Mouse (Mus musculus): ENCODE data around the gene Kdelr1. TPM values are rescaled to one million over a fixed set of nuclear protein-coding genes. Genes with fewer than 3 reads are reported as not detected.

Kdelr1 gene
- total RNA-seq, 1 experiment from 2014 or later: 28.7 TPM

DNA sequence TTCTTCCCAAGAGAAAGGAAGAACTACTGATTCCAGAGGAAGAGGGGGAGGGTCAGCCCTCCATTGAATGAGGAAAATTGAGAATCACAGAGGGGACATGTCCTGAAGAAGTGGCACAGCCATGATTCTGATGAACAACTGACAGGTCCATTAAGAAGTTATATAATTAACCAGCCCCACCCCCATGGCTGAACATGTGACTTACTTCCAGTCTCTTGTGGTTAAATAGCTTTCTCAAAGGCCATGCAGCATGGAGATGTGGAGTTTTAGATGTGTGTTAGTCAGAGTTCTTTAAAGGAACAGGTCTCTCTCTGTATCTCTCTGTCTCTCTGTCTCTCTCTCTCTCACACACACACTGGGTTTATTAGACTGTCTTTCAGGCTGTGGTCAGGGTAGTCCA, 35.8 kb downstream of the Kdelr1 start:
- ATAC-seq (replicated peaks; ENCODE audit: insufficient number of reproducible peaks, low FRiP score, low TSS enrichment, poor library complexity, severe bottlenecking): no peak

GRCm38 (mm10) chr7:45909145-45909544, 36.6 kb downstream of the Kdelr1 start:
- ATAC-seq (replicated peaks; ENCODE audit: insufficient number of reproducible peaks, low FRiP score, low TSS enrichment, poor library complexity, severe bottlenecking): no peak

GRCm38 (mm10) chr7:45914067-45914466, 41.5 kb downstream of the Kdelr1 start:
- ATAC-seq (replicated peaks; ENCODE audit: insufficient number of reproducible peaks, low FRiP score, low TSS enrichment, poor library complexity, severe bottlenecking): no peak

- no peak for ATAC-seq (replicated peaks; ENCODE audit: insufficient number of reproducible peaks, low FRiP score, low TSS enrichment, poor library complexity, severe bottlenecking)
Measured at GRCm38 (mm10) chr7:45915011-45915410, 42.4 kb downstream of the Kdelr1 start.

DNA sequence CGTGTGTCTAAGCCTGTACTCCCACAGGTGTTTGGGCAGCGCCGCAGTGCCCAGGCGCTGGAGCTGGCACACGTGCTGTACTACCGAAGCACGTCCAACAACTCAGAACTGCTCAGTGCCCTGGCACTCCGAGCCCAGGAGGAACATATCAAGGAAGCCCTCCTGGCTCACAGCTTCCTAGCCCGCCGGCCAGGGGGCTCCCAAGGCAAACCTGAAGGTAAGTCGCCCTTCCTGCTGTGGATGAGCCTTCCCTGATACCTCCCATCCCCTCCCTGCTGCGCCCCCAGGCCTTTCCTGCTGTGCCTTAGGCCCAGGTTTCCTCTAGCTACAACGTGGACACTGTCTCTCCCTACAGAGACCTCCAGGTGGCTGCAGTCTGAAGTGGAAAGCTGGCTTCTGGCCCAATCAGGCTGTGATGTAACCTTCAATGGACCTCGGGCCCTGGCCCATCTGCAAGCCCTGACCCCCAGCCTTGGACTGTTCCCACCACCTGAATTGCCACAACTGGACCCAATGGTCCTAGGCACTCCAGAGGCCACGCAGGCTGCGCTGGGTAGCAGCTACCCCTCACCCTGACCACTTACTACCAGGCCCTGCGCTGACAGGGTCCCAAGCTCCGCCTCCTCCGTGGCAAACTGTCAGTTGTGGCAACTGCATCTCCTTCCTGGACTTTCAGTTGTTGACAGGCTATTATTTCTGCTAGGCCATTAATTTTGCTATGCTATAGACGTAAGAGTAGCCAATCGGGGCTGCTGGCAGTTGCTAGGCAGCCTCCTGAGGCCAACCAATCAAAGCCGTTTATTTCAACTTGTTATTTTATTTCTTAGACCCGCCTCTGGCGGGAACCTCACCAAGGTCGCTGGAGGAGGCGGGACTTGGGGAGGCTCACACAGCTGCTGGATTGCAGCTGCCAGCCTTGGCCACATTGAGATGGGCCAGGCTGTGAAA, 43.8 kb downstream of the Kdelr1 start:
- ATAC-seq (replicated peaks; ENCODE audit: insufficient number of reproducible peaks, low FRiP score, low TSS enrichment, poor library complexity, severe bottlenecking): peak; percentile 42

GRCm38 (mm10) chr7:45917004-45917704, 44.6 kb downstream of the Kdelr1 start:
- no peak for ATAC-seq (replicated peaks; ENCODE audit: insufficient number of reproducible peaks, low FRiP score, low TSS enrichment, poor library complexity, severe bottlenecking)

DNA sequence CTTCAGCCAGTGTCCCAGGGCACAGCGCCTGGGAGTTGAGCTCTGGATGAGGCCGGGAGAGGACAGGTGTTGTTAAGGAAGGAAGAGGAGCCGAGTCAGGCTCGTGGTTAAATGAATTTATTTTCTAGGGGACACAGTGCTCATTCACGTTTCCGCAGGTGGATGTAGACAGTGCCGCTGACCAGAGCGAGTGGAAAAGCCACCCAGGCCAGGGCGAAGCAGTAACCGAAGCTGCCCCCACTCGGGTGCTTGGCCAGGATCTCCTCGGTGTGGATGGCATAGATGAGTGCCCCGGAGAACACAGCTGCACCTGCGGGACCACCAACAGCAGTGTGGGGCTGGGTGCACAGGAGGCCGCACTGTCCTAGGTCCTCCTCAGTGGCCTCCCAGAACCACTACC, 45.4 kb downstream of the Kdelr1 start:
- no peak for ATAC-seq (replicated peaks; ENCODE audit: insufficient number of reproducible peaks, low FRiP score, low TSS enrichment, poor library complexity, severe bottlenecking)

DNA sequence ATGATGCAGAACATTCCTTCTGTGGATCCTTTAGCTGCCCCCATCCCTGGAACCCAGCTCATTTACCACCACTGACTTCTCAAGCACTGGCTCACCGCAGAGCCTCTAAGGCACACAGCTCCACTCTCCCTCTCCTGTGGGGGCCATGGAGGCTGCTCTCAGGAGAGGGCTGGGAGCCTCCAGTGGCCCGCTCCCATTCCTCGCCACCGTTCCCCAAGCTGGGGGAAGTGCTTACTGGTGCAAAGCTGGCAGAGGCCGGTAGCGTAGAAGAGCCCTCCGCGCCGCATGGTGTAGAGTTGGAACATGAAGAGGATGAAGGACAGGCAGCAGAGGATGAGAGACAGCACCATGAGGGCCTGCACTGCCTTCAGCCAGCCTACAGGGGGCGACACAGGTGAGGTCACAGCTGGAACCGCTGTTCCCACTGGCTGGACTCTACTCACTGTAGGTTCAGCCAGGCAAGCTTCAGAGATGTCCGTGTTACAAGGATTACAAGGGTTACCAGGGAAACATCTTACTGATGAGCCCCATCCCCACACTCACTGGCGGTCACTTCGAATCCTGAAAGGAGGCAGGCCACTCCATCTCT, 46.6 kb downstream of the Kdelr1 start:
- no peak for ATAC-seq (replicated peaks; ENCODE audit: insufficient number of reproducible peaks, low FRiP score, low TSS enrichment, poor library complexity, severe bottlenecking)

- no peak for ATAC-seq (replicated peaks; ENCODE audit: insufficient number of reproducible peaks, low FRiP score, low TSS enrichment, poor library complexity, severe bottlenecking)
Measured at GRCm38 (mm10) chr7:45919761-45920160, 47.2 kb downstream of the Kdelr1 start.

DNA sequence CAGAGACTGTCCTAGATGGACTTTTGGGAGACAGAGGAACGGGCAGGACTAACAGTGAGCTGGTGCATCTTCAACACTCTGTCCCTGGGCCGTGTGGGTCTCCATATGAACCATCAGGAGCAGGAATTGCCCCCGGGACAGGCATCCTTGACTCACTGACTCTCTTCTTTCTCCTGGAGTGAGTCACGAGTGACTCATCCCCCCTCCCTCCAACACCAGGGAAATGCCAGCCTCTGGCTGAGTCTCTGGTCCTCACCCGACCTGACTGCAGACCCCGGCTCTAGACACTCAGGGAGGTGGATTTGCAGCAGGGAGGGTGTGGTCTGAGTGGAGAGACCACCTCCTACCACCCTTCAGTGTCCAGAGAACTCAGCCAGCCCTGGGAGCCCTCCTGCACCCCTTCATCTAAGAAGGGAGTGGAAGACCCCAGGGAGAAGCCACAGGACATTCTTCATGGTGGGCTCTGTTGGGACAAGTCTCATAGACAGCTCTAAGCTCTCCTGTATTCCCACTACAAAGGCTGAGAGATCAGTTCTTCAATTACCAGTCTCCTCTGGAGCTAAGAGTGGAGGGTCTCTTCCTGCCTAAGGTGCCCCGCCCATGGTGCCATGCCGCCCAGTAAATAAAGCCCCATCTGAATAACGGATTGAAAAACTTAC, 48.1 kb downstream of the Kdelr1 start:
- ATAC-seq (replicated peaks; ENCODE audit: insufficient number of reproducible peaks, low FRiP score, low TSS enrichment, poor library complexity, severe bottlenecking): no peak

DNA sequence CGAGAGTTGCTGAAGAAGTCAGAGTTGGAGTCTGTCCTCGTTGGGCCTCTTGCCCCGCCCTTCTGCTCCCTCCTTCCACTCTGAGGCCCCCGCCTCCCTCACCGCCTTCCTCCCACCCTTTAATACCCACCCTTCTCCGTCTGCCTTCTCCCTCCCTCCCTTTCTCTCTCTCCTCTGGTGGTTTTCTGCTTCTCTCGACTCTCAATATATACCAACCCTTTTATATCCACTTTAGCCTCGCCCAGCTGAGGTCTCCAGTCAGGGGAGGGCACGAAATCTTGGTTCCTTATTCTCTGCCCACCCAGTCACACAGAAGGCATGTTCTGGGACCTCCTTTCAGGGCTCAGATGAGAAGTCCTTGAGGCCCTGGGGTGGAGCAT, 48.7 kb downstream of the Kdelr1 start, which contains the start of gene Emp3:
Gene Emp3, minus strand, starts transcription at position 163 of the 380 bp plus-strand sequence.
- peak; percentile 14 for ATAC-seq (replicated peaks; ENCODE audit: insufficient number of reproducible peaks, low FRiP score, low TSS enrichment, poor library complexity, severe bottlenecking)

DNA sequence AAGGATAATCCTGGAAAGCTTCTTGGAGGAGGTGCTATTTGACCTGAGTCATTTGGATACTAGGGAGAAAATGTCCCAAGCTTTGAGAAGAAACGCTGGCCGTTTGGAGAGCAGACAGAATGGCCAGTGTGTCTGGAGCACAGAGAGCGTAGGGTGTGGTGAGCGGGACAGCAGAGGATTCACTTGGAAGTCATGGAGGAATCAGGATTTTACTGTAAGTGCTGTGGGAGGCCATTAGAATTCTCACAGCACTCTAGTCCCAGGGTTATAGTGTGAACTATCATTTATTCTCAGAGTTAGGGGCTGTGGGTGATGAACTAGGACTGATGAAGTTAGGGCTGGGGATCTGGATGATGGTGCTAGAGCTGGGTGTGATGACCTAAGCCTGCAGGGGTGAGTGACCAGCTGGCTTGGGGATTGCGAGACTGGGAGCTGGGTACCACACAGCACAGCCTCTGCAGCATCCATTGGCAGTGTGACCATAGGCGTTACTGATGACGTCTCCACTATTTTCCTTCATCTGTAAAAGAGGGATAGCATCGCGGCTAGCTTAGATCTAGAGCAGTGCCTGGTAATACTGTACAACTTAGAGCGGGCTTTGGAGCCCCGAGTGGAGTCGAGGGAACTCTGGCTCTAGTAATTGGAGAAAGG, 49.5 kb downstream of the Kdelr1 start:
- no peak for ATAC-seq (replicated peaks; ENCODE audit: insufficient number of reproducible peaks, low FRiP score, low TSS enrichment, poor library complexity, severe bottlenecking)

GRCm38 (mm10) chr7:45922928-45923761, 50.6 kb downstream of the Kdelr1 start:
- peak; percentile 74 for ATAC-seq (replicated peaks; ENCODE audit: insufficient number of reproducible peaks, low FRiP score, low TSS enrichment, poor library complexity, severe bottlenecking)

GRCm38 (mm10) chr7:45923762-45924428, 51.3 kb downstream of the Kdelr1 start, which contains the start of gene Ccdc114:
Gene Ccdc114 (plus strand): TSS chr7:45924072.
- ATAC-seq (replicated peaks; ENCODE audit: insufficient number of reproducible peaks, low FRiP score, low TSS enrichment, poor library complexity, severe bottlenecking): peak; percentile 33

DNA sequence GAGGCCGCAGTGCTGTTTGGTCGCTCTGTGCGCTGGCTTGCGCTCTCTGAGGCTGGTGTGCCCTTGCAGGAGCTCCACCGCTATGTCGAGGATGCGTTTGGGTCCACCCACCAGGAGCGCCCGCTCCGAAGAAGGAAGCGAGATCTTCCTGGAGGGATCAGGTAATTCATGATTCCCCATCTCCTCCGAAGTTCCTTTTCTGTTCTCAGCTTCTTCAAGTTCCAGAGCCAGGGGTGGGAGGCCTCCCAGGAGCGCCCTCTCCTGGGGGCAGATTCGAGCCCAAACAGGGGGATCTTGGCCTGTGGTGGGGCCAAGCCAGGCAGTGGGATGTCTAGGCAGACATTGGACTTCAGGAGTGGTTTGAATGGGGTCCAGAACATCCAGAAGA, 51.9 kb downstream of the Kdelr1 start:
- ATAC-seq (replicated peaks; ENCODE audit: insufficient number of reproducible peaks, low FRiP score, low TSS enrichment, poor library complexity, severe bottlenecking): no peak

- ATAC-seq (replicated peaks; ENCODE audit: insufficient number of reproducible peaks, low FRiP score, low TSS enrichment, poor library complexity, severe bottlenecking): no peak
Measured at GRCm38 (mm10) chr7:45928626-45929295, 56.2 kb downstream of the Kdelr1 start.

- no peak for ATAC-seq (replicated peaks; ENCODE audit: insufficient number of reproducible peaks, low FRiP score, low TSS enrichment, poor library complexity, severe bottlenecking)
Measured at GRCm38 (mm10) chr7:45929688-45930087, 57.1 kb downstream of the Kdelr1 start.

All from monocyte, adult 5-6 weeks (primary cell).